Comparison of ENCODE assay signal across 13 mouse cellular contexts in genomic region chr13:56622201-56622757, GRCm38 (mm10). TPM values are rescaled to one million over a fixed set of nuclear protein-coding genes. Genes with fewer than 3 reads are reported as not detected.
A peak's percentile ranks its signal among the peaks of the same experiment; 100 is the strongest.
DNase-seq lines count a peak whose midpoint lies in the region; ATAC-seq lines count a peak whose summit lies in the region.
"Had no signal": no experiment of that assay in that cellular context is flagged by ENCODE, and none has a peak within 500 bp of the region (broad histone marks: within the 10 kb centered on the region; RNA-seq: fewer than 3 reads in every experiment).

No protein-coding gene starts in this region.

- no peaks in the 10 kb centered on the region for H3K36me3 ChIP-seq in heart, embryonic 11.5 days (ENCODE audit: control insufficient read depth, insufficient read depth, low read length)
- H3K36me3 ChIP-seq in lung, embryonic 15.5 days, result no peaks in the 10 kb centered on the region
- peaks cover 50% of the 10 kb centered on the region for H3K36me3 ChIP-seq in limb, embryonic 10.5 days
- H3K36me3 ChIP-seq: midbrain, embryonic 15.5 days had no signal

- H3K9ac ChIP-seq in heart, embryonic 11.5 days (ENCODE audit: low read depth, low read length), result no peak overlapping the region; the same call in 1 of the 2 replicates
- H3K9ac ChIP-seq in lung, embryonic 15.5 days, result no peak overlapping the region
- H3K9ac ChIP-seq: liver, postnatal 0 days; midbrain, embryonic 15.5 days had no signal

- H3K4me1 ChIP-seq in heart, embryonic 11.5 days (ENCODE audit: control insufficient read depth, insufficient read depth, low read length), result peaks cover 12% of the 10 kb centered on the region; the same call in 1 of the 2 replicates
- peaks cover 21% of the 10 kb centered on the region for H3K4me1 ChIP-seq in lung, embryonic 15.5 days
- peaks cover 47% of the 10 kb centered on the region for H3K4me1 ChIP-seq in limb, embryonic 10.5 days
- H3K4me1 ChIP-seq: midbrain, embryonic 15.5 days had no signal

- H3K4me3 ChIP-seq in heart, embryonic 11.5 days (ENCODE audit: low read depth, low read length), result no peak overlapping the region
- H3K4me3 ChIP-seq in lung, embryonic 15.5 days, result no peak overlapping the region
- H3K4me3 ChIP-seq in limb, embryonic 10.5 days, result no peak overlapping the region
- H3K4me3 ChIP-seq: midbrain, embryonic 15.5 days had no signal

- no peak overlapping the region for H3K4me2 ChIP-seq in heart, embryonic 11.5 days
- no peak overlapping the region for H3K4me2 ChIP-seq in lung, embryonic 15.5 days
- H3K4me2 ChIP-seq: midbrain, embryonic 15.5 days had no signal

- intact Hi-C loops in heart, postnatal 36 days (cut with DNase I), result no loop called here

- H3K27ac ChIP-seq in heart, embryonic 11.5 days (ENCODE audit: low read depth, low read length), result peak overlapping the region; percentile 22; the same call in 1 of the 2 replicates
- no peak overlapping the region for H3K27ac ChIP-seq in lung, embryonic 15.5 days
- peak overlapping the region; percentile 68 for H3K27ac ChIP-seq in limb, embryonic 10.5 days
- H3K27ac ChIP-seq: midbrain, embryonic 15.5 days had no signal

- WGBS in heart, embryonic 11.5 days (ENCODE audit: insufficient replicate concordance), result 33% methylated on average over 8 of the region's 8 CpGs
- WGBS in lung, embryonic 15.5 days, result 31% methylated on average over 8 of the region's 8 CpGs
- 44% methylated on average over 8 of the region's 8 CpGs for WGBS in limb, embryonic 10.5 days

- peaks cover 3% of the 10 kb centered on the region; the same call in 1 of the 2 replicates for H3K27me3 ChIP-seq in heart, embryonic 11.5 days (ENCODE audit: control insufficient read depth, insufficient read depth, low read length)
- H3K27me3 ChIP-seq in lung, embryonic 15.5 days, result no peaks in the 10 kb centered on the region
- H3K27me3 ChIP-seq in limb, embryonic 10.5 days (ENCODE audit: low read depth, poor library complexity, severe bottlenecking), result no peaks in the 10 kb centered on the region

- DNase-seq in heart, postnatal 36 days, result no peak
- no peak for DNase-seq in lung, postnatal 14 days
- DNase-seq in limb, embryonic 10.5 days (ENCODE audit: low spot score), result no peak
- DNase-seq in cerebellum, adult 11 months, result no peak
- DNase-seq: adrenal gland, adult 2 months; cerebellum, adult 8-10 months; kidney, postnatal 4 days; liver, postnatal 0 days; right cerebral cortex, postnatal 25 days had no signal

- 0 out of 2 replicates have a peak, but pooled peaks have one; percentile 17 for ATAC-seq in heart, embryonic 11.5 days (replicated peaks; ENCODE audit: insufficient number of reproducible peaks, low FRiP score, low TSS enrichment)
- ATAC-seq in lung, embryonic 15.5 days (ENCODE audit: borderline replicate concordance, extremely low read depth, low FRiP score, low TSS enrichment), result peak; percentile 6; the same call in 1 of the 2 replicates
- ATAC-seq in inflammation-experienced regulatory T-cells, adult 6 months, result no peak
- ATAC-seq: liver, postnatal 0 days; midbrain, embryonic 15.5 days had no signal

- no peaks in the 10 kb centered on the region for H3K9me3 ChIP-seq in heart, embryonic 11.5 days (replicated peaks; ENCODE audit: control insufficient read depth, low read length)
- no peaks in the 10 kb centered on the region for H3K9me3 ChIP-seq in lung, embryonic 15.5 days
- no peaks in the 10 kb centered on the region for H3K9me3 ChIP-seq in limb, embryonic 10.5 days (replicated peaks)
- H3K9me3 ChIP-seq: midbrain, embryonic 15.5 days had no signal

RNA-seq across cellular contexts. Expression of gene Tgfbi, which starts 13.0 kb away (rescaled TPM):
- 65.0 and 94.5 TPM in 2 replicates for polyA plus RNA-seq in heart, embryonic 11.5 days (2014; fragmentation: Nextera tagmentation; extraction: Ambion mirVana)
- 10 to 100 TPM; 21.1 to 25.9 TPM for total RNA-seq in heart, postnatal 36 days (2021)
- 189 TPM in 2 replicates for polyA plus RNA-seq in lung, embryonic 15.5 days (2015; fragmentation: Nextera tagmentation; extraction: Ambion mirVana)
- 26.3 and 38.9 TPM in 2 replicates for polyA plus RNA-seq in limb, embryonic 10.5 days (2016; fragmentation: Nextera tagmentation; extraction: Ambion mirVana)
- 1 to 10 TPM in 1 of 3 experiments, under 1 TPM in 1, not detected in 1; 0.41 to 1.1 TPM for polyA plus RNA-seq in inflammation-experienced regulatory T-cells, adult 6 months (2017; shearing (Covaris generic))

Comparison
In these comparisons a context has a peak if more than half of its experiments do, and no peak if none do; other contexts are left out.
1. RNA of gene Tgfbi, which starts 13.0 kb away (polyA plus RNA-seq): 189 TPM in lung, embryonic 15.5 days, 65.0 to 94.5 TPM in heart, embryonic 11.5 days and 26.3 to 38.9 TPM in limb, embryonic 10.5 days; 0.41 to 1.1 TPM in inflammation-experienced regulatory T-cells, adult 6 months; every median in the first group is over 10 times any median in the second.